Mouse (Mus musculus): ENCODE measurements around the gene Clec16a. TPM values are rescaled to one million over a fixed set of nuclear protein-coding genes. Genes with fewer than 3 reads are reported as not detected.

Gene Clec16a
- polyA plus RNA-seq, 1 experiment from 2014 or later = 69.0 TPM

GRCm38 (mm10) chr16:10609921-10610320 is 64.8 kb downstream of the Clec16a start:
- no peak overlapping the region for H3K9ac ChIP-seq
- no peaks in the 10 kb centered on the region for H3K9me3 ChIP-seq
- no peak overlapping the region for H3K27ac ChIP-seq (replicated peaks)
- ATAC-seq (ENCODE audit: low read depth) = no peak
- 88% methylated on average over 7 of the region's 7 CpGs for WGBS
- H3K36me3 ChIP-seq = peaks cover 59% of the 10 kb centered on the region
- H3K4me3 ChIP-seq = no peak overlapping the region
- H3K4me1 ChIP-seq (replicated peaks) = no peaks in the 10 kb centered on the region
- no peaks in the 10 kb centered on the region for H3K27me3 ChIP-seq
- no peak overlapping the region for H3K4me2 ChIP-seq

DNA sequence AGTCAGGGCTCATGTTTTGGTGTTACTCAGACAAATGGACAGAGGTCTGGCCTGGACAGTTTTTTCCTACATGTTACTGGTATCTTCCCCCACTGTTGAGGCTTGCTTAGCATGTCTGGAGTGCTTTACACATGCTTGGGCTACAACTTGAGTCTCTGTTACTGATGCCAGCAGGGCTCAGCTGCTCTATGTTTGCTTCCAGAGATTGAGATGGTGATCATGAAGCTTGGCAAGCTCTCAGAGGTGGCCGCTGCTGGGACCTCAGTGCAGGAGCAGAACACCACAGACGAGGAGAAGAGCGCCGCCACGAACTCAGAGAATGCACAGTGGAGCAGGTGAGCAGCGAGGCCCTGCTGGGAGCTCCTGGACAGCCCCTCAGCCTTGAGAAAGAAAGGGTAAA is 65.7 kb downstream of the Clec16a start:
- Histone ChIP-seq H3K4me3 (no peak overlapping the region), H3K27me3 (no peaks in the 10 kb centered on the region), H3K27ac (replicated peaks) (no peak overlapping the region), H3K4me2 (no peak overlapping the region), H3K4me1 (replicated peaks) (no peaks in the 10 kb centered on the region), H3K9me3 (no peaks in the 10 kb centered on the region), H3K36me3 (peaks cover 60% of the 10 kb centered on the region), H3K9ac (no peak overlapping the region)
- no peak for ATAC-seq (ENCODE audit: low read depth)
- WGBS = 87% methylated on average over 6 of the region's 6 CpGs

DNA sequence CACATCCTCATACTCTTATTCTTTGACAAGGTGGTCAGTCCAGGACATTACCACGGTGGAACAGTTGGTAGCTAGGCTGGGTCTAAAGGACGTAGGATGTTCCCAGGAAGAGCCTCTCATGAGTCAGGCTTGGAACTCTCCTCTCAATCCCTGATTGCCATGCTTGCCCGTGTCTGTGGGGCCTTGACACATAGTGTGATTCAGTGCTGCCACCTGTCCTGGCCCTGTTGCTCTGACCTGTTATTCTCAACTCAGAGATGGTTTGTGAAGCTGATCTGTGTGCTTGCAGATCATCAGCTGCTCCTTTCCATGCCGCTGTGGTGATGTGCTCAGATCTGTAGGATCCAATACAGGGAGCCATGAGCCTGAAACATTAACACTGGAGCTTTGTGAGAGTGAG is 66.2 kb downstream of the Clec16a start:
- no peak overlapping the region for H3K4me3 ChIP-seq
- no peaks in the 10 kb centered on the region for H3K9me3 ChIP-seq
- H3K4me2 ChIP-seq = no peak overlapping the region
- peaks cover 61% of the 10 kb centered on the region for H3K36me3 ChIP-seq
- no peaks in the 10 kb centered on the region for H3K4me1 ChIP-seq (replicated peaks)
- H3K9ac ChIP-seq = no peak overlapping the region
- no peak for ATAC-seq (ENCODE audit: low read depth)
- no peak overlapping the region for H3K27ac ChIP-seq (replicated peaks)
- no peaks in the 10 kb centered on the region for H3K27me3 ChIP-seq
- 83% methylated on average over 4 of the region's 4 CpGs for WGBS

DNA sequence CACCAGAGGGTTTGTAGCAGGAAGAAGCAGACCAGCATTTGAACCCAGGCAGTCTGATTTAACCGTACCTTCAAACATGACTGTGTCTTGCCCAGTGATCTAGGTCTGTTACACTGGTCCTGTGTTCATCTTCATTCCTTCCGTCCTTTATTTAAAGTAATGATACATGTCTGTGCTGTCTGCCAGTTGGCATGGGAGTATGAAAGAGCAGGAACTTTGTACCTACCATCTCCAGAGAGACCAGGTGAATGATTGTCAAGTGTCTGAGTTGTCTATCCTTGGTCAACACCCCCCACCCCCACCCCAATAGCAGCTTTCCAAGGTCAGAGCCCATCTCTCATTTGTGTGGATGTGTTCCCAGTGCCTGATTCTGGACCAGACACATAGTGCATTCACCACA is 68.9 kb downstream of the Clec16a start:
- no peaks in the 10 kb centered on the region for H3K9me3 ChIP-seq
- H3K4me2 ChIP-seq = no peak overlapping the region
- no peak overlapping the region for H3K4me3 ChIP-seq
- H3K36me3 ChIP-seq = peaks cover 57% of the 10 kb centered on the region
- H3K27me3 ChIP-seq = no peaks in the 10 kb centered on the region
- no peak for ATAC-seq (ENCODE audit: low read depth)
- WGBS = 89% methylated on average over 2 of the region's 2 CpGs
- H3K27ac ChIP-seq (replicated peaks) = no peak overlapping the region
- H3K9ac ChIP-seq = no peak overlapping the region
- H3K4me1 ChIP-seq (replicated peaks) = no peaks in the 10 kb centered on the region

DNA sequence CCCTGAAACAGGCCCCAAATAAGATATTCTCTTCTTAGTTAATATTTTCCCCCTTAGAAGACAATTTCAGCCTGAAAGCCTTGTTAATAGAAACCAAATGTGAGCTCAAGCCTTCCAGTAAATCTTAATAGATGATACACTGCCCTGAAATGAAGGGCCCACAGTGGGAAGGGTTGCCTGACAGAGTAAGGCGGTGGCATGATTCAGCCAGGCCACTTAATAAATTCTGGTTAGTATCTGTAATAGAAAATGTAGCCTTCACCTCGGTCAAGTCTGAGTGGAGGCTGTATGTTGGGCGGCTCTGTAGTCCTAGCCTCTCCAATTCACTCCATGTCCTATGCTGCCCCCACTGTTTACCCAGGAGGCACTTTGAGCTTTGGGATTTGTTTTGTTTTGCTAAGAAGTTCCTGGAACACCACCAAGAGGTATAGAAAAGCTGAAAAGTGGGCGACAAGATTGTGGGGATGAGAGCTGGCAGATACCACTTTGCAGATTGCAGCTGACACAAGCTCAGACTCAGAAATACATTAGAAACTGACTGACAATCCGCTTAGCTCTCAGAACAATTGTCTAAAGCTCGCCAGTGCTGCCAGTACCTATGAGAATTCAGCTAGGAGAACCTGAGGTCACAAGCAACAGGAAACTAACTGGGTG is 75.9 kb downstream of the Clec16a start:
- Histone ChIP-seq H3K4me3 (no peak overlapping the region), H3K4me2 (no peak overlapping the region)
- 73% methylated on average over 6 of the region's 6 CpGs for WGBS

DNA sequence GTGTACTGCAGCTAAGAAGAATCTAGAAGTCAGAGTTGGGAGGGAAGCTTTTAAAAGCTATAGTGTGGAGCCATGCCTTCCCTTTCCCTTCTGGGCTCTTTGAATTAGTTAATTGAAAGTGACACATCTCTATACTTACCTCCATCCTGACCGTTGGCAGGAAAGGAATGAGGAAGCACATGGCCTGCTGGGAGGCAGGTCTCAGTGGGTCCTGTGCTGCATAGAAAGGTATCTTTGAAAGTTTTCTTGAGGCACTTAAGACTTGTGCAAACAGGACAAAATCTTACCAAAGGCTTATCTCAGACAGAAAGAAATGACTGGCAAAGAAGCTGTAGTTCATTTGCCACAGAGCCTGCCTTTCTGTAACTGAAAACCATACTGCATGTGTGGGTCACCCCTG is 76.6 kb downstream of the Clec16a start:
- H3K27ac ChIP-seq (replicated peaks) = no peak overlapping the region
- H3K36me3 ChIP-seq = peaks cover 48% of the 10 kb centered on the region
- no peaks in the 10 kb centered on the region for H3K4me1 ChIP-seq (replicated peaks)
- no peak overlapping the region for H3K9ac ChIP-seq
- no peak overlapping the region for H3K4me3 ChIP-seq
- H3K4me2 ChIP-seq = no peak overlapping the region
- 74% methylated on average over 1 of the region's 1 CpGs for WGBS
- H3K9me3 ChIP-seq = no peaks in the 10 kb centered on the region
- no peak for ATAC-seq (ENCODE audit: low read depth)
- H3K27me3 ChIP-seq = no peaks in the 10 kb centered on the region

More for the DNA sequence above, 75.9 kb downstream of the Clec16a start:
- H3K27ac ChIP-seq (replicated peaks) = no peak overlapping the region
- H3K9ac ChIP-seq = no peak overlapping the region
- no peak for ATAC-seq (ENCODE audit: low read depth)
- H3K27me3 ChIP-seq = no peaks in the 10 kb centered on the region
- H3K9me3 ChIP-seq = no peaks in the 10 kb centered on the region
- H3K36me3 ChIP-seq = peaks cover 48% of the 10 kb centered on the region
- no peaks in the 10 kb centered on the region for H3K4me1 ChIP-seq (replicated peaks)

- Histone ChIP-seq H3K9ac (no peak overlapping the region), H3K27me3 (no peaks in the 10 kb centered on the region), H3K9me3 (no peaks in the 10 kb centered on the region), H3K4me2 (no peak overlapping the region), H3K36me3 (peaks cover 65% of the 10 kb centered on the region), H3K4me1 (replicated peaks) (no peaks in the 10 kb centered on the region), H3K27ac (replicated peaks) (no peak overlapping the region), H3K4me3 (no peak overlapping the region)
- 91% methylated on average over 1 of the region's 1 CpGs for WGBS
- ATAC-seq (ENCODE audit: low read depth) = no peak
These were observed 81.0 kb downstream of the Clec16a start for GRCm38 (mm10) chr16:10626116-10626515.

DNA sequence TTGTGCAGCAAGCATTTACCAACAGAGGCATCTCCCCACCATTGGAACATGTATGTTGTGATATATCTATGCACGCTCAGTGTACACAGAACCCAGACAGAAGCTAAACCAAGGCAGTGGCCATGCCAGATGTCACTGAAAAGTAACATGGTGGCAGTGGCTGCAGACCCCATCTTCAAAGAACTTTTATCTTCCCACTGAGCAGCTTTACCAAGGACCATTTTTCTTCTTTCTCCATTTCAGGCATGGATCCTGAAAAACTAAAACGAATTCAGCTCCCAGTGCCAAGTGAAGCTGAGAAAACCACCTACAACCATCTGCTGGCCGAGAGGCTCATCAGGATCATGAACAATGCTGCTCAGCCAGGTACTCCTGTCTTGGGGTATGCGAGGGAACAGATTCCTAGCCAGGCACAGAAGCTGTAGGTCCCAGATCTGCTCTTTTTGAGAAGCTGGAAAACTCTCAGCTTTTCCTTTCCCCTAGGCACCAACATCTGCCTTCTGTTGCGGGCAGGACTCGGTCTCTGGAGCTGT is 82.1 kb downstream of the Clec16a start:
- Histone ChIP-seq H3K4me1 (replicated peaks) (no peaks in the 10 kb centered on the region), H3K36me3 (peaks cover 54% of the 10 kb centered on the region), H3K27me3 (no peaks in the 10 kb centered on the region), H3K9me3 (no peaks in the 10 kb centered on the region), H3K9ac (no peak overlapping the region), H3K4me2 (no peak overlapping the region), H3K4me3 (no peak overlapping the region), H3K27ac (replicated peaks) (no peak overlapping the region)
- WGBS = 95% methylated on average over 6 of the region's 6 CpGs
- ATAC-seq (ENCODE audit: low read depth) = no peak

GRCm38 (mm10) chr16:10628030-10628555 is 83.0 kb downstream of the Clec16a start:
- H3K27me3 ChIP-seq = no peaks in the 10 kb centered on the region
- peaks cover 54% of the 10 kb centered on the region for H3K36me3 ChIP-seq
- no peak for ATAC-seq (ENCODE audit: low read depth)
- no peak overlapping the region for H3K27ac ChIP-seq (replicated peaks)
- H3K4me2 ChIP-seq = no peak overlapping the region
- no peaks in the 10 kb centered on the region for H3K9me3 ChIP-seq
- no peaks in the 10 kb centered on the region for H3K4me1 ChIP-seq (replicated peaks)
- no peak overlapping the region for H3K4me3 ChIP-seq
- 76% methylated on average over 4 of the region's 4 CpGs for WGBS
- no peak overlapping the region for H3K9ac ChIP-seq

- WGBS = 75% methylated on average over 3 of the region's 3 CpGs
- no peak overlapping the region for H3K4me3 ChIP-seq
These were observed 83.8 kb downstream of the Clec16a start for GRCm38 (mm10) chr16:10628960-10629359.

GRCm38 (mm10) chr16:10629361-10629760 is 84.2 kb downstream of the Clec16a start:
- Histone ChIP-seq H3K9ac (no peak overlapping the region), H3K9me3 (no peaks in the 10 kb centered on the region), H3K4me2 (no peak overlapping the region), H3K27me3 (no peaks in the 10 kb centered on the region), H3K4me1 (replicated peaks) (no peaks in the 10 kb centered on the region), H3K27ac (replicated peaks) (no peak overlapping the region), H3K4me3 (no peak overlapping the region), H3K36me3 (peaks cover 64% of the 10 kb centered on the region)
- no peak for ATAC-seq (ENCODE audit: low read depth)
- WGBS = 90% methylated on average over 3 of the region's 3 CpGs

More at GRCm38 (mm10) chr16:10628960-10629359, 83.8 kb downstream of the Clec16a start:
- Histone ChIP-seq H3K27me3 (no peaks in the 10 kb centered on the region), H3K9ac (no peak overlapping the region), H3K27ac (replicated peaks) (no peak overlapping the region), H3K4me2 (no peak overlapping the region), H3K9me3 (no peaks in the 10 kb centered on the region), H3K36me3 (peaks cover 60% of the 10 kb centered on the region), H3K4me1 (replicated peaks) (no peaks in the 10 kb centered on the region)
- ATAC-seq (ENCODE audit: low read depth) = no peak

GRCm38 (mm10) chr16:10634940-10635339 is 89.8 kb downstream of the Clec16a start:
- ATAC-seq (ENCODE audit: low read depth) = no peak
- Histone ChIP-seq H3K36me3 (peaks cover 29% of the 10 kb centered on the region), H3K9ac (no peak overlapping the region), H3K27me3 (no peaks in the 10 kb centered on the region), H3K4me2 (no peak overlapping the region), H3K4me1 (replicated peaks) (peaks cover 15% of the 10 kb centered on the region; the same call in 1 of the 2 replicates), H3K9me3 (no peaks in the 10 kb centered on the region), H3K27ac (replicated peaks) (no peak overlapping the region), H3K4me3 (no peak overlapping the region)
- 85% methylated on average over 3 of the region's 3 CpGs for WGBS

Data from neural tube, embryonic 13.5 days (tissue).